Mouse (Mus musculus) CD4-positive naive resting alpha-beta T cell, adult 76 days (primary cell): ENCODE data around the gene Disp3. TPM values are rescaled to one million over a fixed set of nuclear protein-coding genes. Genes with fewer than 3 reads are reported as not detected.

Experiments
- total RNA-seq: library from RNA; stranded (reverse); gene quantifications from one replicate; pipeline ENCODE4 v1.2.4, GENCODE M21; 2023

Gene Disp3
- not detected for total RNA-seq

DNA sequence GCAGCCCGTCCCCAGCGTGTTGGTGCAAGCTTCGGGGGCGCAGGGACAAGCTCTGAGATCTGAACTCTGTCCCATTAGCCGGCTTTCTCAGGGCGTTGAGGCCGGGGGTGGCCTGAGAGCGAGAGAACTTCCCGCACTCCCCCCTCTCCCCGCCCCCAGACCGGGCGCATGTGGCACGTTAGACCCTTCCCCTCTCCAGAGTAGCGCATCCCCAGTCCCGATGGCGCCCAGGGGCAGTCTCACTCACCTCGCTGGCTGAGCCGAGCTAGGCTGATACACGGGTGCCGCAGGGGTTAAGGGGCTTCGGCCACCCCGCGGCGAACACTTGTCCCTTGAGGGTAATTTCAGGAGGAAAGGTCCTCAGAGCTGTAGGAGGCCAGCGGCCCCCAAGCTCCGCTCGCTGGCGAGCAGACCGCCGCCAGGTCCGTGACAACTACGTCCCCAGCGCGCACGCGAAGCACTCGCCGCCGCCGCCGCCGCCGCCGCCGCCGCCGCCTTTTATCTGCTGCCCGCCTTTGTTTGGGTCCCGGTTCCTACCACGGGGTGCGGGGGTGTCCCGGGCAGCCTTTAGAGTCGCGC, at the start of gene Disp3:
Disp3 (minus strand) TSS at position 490 of the 579 bp plus-strand sequence.

Other genes with a start within 250 kb of the Disp3 start
- 30.9 TPM for gene Clcn6, start 249.1 kb downstream of the Disp3 start, total RNA-seq
- 34.5 TPM for gene Mthfr, start 248.9 kb downstream of the Disp3 start, total RNA-seq
- gene Agtrap, start 199.9 kb downstream of the Disp3 start, total RNA-seq, result 16.3 TPM
- gene Mad2l2, start 157.6 kb downstream of the Disp3 start, total RNA-seq, result 18.0 TPM
- gene Draxin, start 157.3 kb downstream of the Disp3 start, total RNA-seq, result not detected
- 17.5 TPM for gene Fbxo6, start 135.8 kb downstream of the Disp3 start, total RNA-seq
- gene Fbxo44, start 127.5 kb downstream of the Disp3 start, total RNA-seq, result 4.2 TPM
- not detected for gene Fbxo2, start 127.3 kb downstream of the Disp3 start, total RNA-seq
- gene Ubiad1, start 156.8 kb upstream of the Disp3 start, total RNA-seq, result 6.5 TPM
- gene Mtor, start 160.6 kb upstream of the Disp3 start, total RNA-seq, result 40.8 TPM
- gene Angptl7, start 212.5 kb upstream of the Disp3 start, total RNA-seq, result not detected